Comparison of ENCODE assay signal across 7 mouse cellular contexts in the genomic region with DNA sequence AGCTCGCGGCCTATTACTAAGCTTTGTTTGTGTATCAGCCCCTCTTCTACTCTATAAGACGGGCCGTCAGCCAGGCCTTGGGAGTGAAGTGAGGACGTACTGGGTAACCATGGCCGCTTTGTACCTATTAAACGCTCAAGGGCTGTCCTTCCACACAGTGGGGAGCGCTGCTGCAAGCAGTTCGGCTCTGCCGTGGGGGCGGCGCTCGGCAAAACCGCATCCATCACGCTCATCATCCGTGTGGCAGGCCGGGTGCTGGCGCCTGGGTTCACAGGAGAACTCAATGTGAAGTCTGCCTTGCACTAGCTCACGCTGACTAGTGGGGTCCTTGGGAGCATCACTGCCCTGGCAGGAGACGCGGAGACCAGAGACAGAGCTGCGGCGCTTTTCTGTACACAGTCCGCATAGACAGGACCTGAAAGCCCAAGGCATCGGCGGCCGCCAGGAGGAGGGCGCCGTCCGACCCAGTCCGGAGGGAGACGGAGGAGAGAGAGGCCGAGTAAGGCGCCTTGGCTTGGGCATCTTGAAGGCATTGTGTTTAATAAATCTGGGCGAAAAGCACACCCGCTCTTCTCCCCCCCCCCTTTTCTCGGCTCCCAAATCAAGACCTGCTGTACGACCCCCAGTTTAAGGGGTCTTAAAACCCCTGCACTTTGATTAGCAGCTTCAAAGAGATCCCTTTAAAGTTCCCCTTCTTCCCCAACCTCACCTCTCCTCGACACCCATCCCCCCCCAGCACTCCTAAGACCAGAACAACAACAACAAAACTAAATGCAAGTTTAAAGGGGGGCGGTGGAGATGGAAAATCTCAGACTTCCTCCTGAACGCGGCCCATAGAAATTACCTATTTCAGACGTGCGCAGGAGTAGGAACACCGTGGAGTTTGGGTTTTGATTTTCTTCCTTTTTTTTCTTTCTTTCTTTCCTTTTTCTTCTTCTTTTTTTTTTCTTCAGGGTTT. TPM values are rescaled to one million over a fixed set of nuclear protein-coding genes. Genes with fewer than 3 reads are reported as not detected.
DNase-seq lines count a peak whose midpoint lies in the region; ATAC-seq and TF ChIP-seq lines count a peak whose summit lies in the region.

No protein-coding gene starts in this region.

- TF ChIP-seq CTCF in E14TG2a.4 (conservative IDR thresholded peaks at IDR 0.05; ENCODE audit: low read length) = no peak
- TF ChIP-seq CTCF in heart, postnatal 0 days (IDR thresholded peaks at IDR 0.05; ENCODE audit: low read depth) = no peak

- peaks cover 23% of the 10 kb centered on the region for H3K27me3 ChIP-seq in E14TG2a.4 (ENCODE audit: insufficient read depth, low read length)
- H3K27me3 ChIP-seq in heart, postnatal 0 days (ENCODE audit: control insufficient read depth, insufficient read depth, low read length) = peaks cover 76% of the 10 kb centered on the region
- no peaks in the 10 kb centered on the region for H3K27me3 ChIP-seq in splenic B cell, adult 2 months (ENCODE audit: control insufficient read depth, insufficient read depth, low read length, poor library complexity, severe bottlenecking)

- WGBS in heart, postnatal 0 days = 3% methylated on average over 43 of the region's 45 CpGs

- H3K4me3 ChIP-seq in E14TG2a.4 (replicated peaks; ENCODE audit: low read length) = peak overlapping the region; percentile 64
- H3K4me3 ChIP-seq in heart, postnatal 0 days (ENCODE audit: low read depth, low read length) = peak overlapping the region; percentile 20

- DNase-seq in T-cell, adult 2 months (ENCODE audit: low spot score) = peak; percentile 76
- DNase-seq in embryo, embryonic 11 days = peak; percentile 84
- DNase-seq in heart, postnatal 0 days (ENCODE audit: low spot score) = peak; percentile 14
- DNase-seq in kidney, postnatal 4 days = peak; percentile 53 to 67
- peak; percentile 86 for DNase-seq in mesoderm, embryonic 11.5 days (ENCODE audit: low read depth, low spot score)
- peak; percentile 63 for DNase-seq in splenic B cell, adult 2 months (ENCODE audit: low read depth, low spot score)

- no peaks in the 10 kb centered on the region for H3K9me3 ChIP-seq in E14TG2a.4 (ENCODE audit: low read length)
- no peaks in the 10 kb centered on the region for H3K9me3 ChIP-seq in heart, postnatal 0 days (replicated peaks; ENCODE audit: control insufficient read depth, low read length)

- no peak overlapping the region for H3K27ac ChIP-seq in heart, postnatal 0 days (ENCODE audit: low read depth)

- H3K9ac ChIP-seq in heart, postnatal 0 days (replicated peaks; ENCODE audit: low read depth, low read length) = no peak overlapping the region

- peaks cover 70% of the 10 kb centered on the region for H3K4me1 ChIP-seq in E14TG2a.4 (replicated peaks; ENCODE audit: low read depth, low read length)
- peaks cover 21% of the 10 kb centered on the region; the same call in 1 of the 2 replicates for H3K4me1 ChIP-seq in heart, postnatal 0 days (ENCODE audit: control insufficient read depth, insufficient read depth)

- H3K4me2 ChIP-seq in heart, postnatal 0 days (ENCODE audit: low read depth, low read length) = peak overlapping the region; percentile 50

- TF ChIP-seq EP300 in heart, postnatal 0 days (IDR thresholded peaks at IDR 0.05; ENCODE audit: low read depth) = no peak

- ATAC-seq in heart, postnatal 0 days (ENCODE audit: insufficient read depth, low read depth) = no peak

- peaks cover 5% of the 10 kb centered on the region for H3K36me3 ChIP-seq in E14TG2a.4 (ENCODE audit: insufficient read depth, low read length)
- no peaks in the 10 kb centered on the region for H3K36me3 ChIP-seq in heart, postnatal 0 days (replicated peaks; ENCODE audit: control insufficient read depth, insufficient read depth, low read length)
- no peaks in the 10 kb centered on the region for H3K36me3 ChIP-seq in splenic B cell, adult 2 months (ENCODE audit: control insufficient read depth, insufficient read depth, low read length, poor library complexity, severe bottlenecking)

RNA-seq across cellular contexts. Expression of gene Tle3, which starts 2.6 kb away (rescaled TPM):
- 22.8 and 33.8 TPM in 2 replicates for total RNA-seq in heart, postnatal 0 days (2014; rRNA removed; ENCODE audit: low replicate concordance)
- 4.5 and 4.9 TPM in 2 replicates for polyA plus RNA-seq in heart, postnatal 0 days (2015; fragmentation: Nextera tagmentation; extraction: Ambion mirVana)

Comparison
In these comparisons a context has a peak if more than half of its experiments do, and no peak if none do; other contexts are left out.
1. DNase-seq: peak in every context shown above with its lines; median percentile 86 in mesoderm, embryonic 11.5 days; 84 in embryo, embryonic 11 days; 76 in T-cell, adult 2 months; 63 in splenic B cell, adult 2 months; 60 in kidney, postnatal 4 days; 14 in heart, postnatal 0 days.